Mouse (Mus musculus): Measurements from ENCODE around the gene Evi5. TPM values are rescaled to one million over a fixed set of nuclear protein-coding genes. Genes with fewer than 3 reads are reported as not detected.

The Evi5 gene
- total and polyA plus RNA-seq, 2 experiments from 2014 or later = 57.7 to 60.1 TPM

- no peak overlapping the region for H3K4me2 ChIP-seq (ENCODE audit: low read depth, low read length)
- no peaks in the 10 kb centered on the region for H3K9me3 ChIP-seq (ENCODE audit: low read length)
- H3K27ac ChIP-seq = no peak overlapping the region
- no peaks in the 10 kb centered on the region for H3K36me3 ChIP-seq (ENCODE audit: insufficient read depth, low read length)
- no peaks in the 10 kb centered on the region for H3K4me1 ChIP-seq (ENCODE audit: insufficient read depth, low read length)
- 89% methylated on average over 8 of the region's 8 CpGs for WGBS
- no peak for TF ChIP-seq CTCF (IDR thresholded peaks at IDR 0.05; ENCODE audit: low read depth)
- no peak overlapping the region for H3K4me3 ChIP-seq (ENCODE audit: low read length)
- DNase-seq (ENCODE audit: low spot score) = no peak
- no peaks in the 10 kb centered on the region for H3K27me3 ChIP-seq (ENCODE audit: insufficient read depth, low read length)
- ATAC-seq = no peak
- H3K9ac ChIP-seq (replicated peaks; ENCODE audit: low read length) = no peak overlapping the region
Observed at GRCm38 (mm10) chr5:107708124-107708797, 166.6 kb downstream of the Evi5 start.

GRCm38 (mm10) chr5:107706262-107706661 lies 168.6 kb downstream of the Evi5 start:
- no peak for DNase-seq (ENCODE audit: low spot score)
- H3K27ac ChIP-seq = no peak overlapping the region
- H3K36me3 ChIP-seq (ENCODE audit: insufficient read depth, low read length) = no peaks in the 10 kb centered on the region
- no peaks in the 10 kb centered on the region for H3K9me3 ChIP-seq (ENCODE audit: low read length)
- no peaks in the 10 kb centered on the region for H3K4me1 ChIP-seq (ENCODE audit: insufficient read depth, low read length)
- no peaks in the 10 kb centered on the region for H3K27me3 ChIP-seq (ENCODE audit: insufficient read depth, low read length)
- ATAC-seq = no peak
- WGBS = 88% methylated on average over 1 of the region's 1 CpGs
- no peak overlapping the region for H3K4me3 ChIP-seq (ENCODE audit: low read length)
- no peak overlapping the region for H3K9ac ChIP-seq (replicated peaks; ENCODE audit: low read length)
- no peak for TF ChIP-seq CTCF (IDR thresholded peaks at IDR 0.05; ENCODE audit: low read depth)
- H3K4me2 ChIP-seq (ENCODE audit: low read depth, low read length) = no peak overlapping the region

- TF ChIP-seq CTCF (IDR thresholded peaks at IDR 0.05; ENCODE audit: low read depth) = no peak
- no peaks in the 10 kb centered on the region for H3K27me3 ChIP-seq (ENCODE audit: insufficient read depth, low read length)
- no peak for ATAC-seq
- no peak overlapping the region for H3K9ac ChIP-seq (replicated peaks; ENCODE audit: low read length)
- no peak for DNase-seq (ENCODE audit: low spot score)
- no peak overlapping the region for H3K27ac ChIP-seq
- no peaks in the 10 kb centered on the region for H3K36me3 ChIP-seq (ENCODE audit: insufficient read depth, low read length)
- no peak overlapping the region for H3K4me3 ChIP-seq (ENCODE audit: low read length)
- 92% methylated on average over 4 of the region's 4 CpGs for WGBS
- no peaks in the 10 kb centered on the region for H3K4me1 ChIP-seq (ENCODE audit: insufficient read depth, low read length)
- H3K4me2 ChIP-seq (ENCODE audit: low read depth, low read length) = no peak overlapping the region
- no peaks in the 10 kb centered on the region for H3K9me3 ChIP-seq (ENCODE audit: low read length)
Observed at GRCm38 (mm10) chr5:107705756-107706155, 169.2 kb downstream of the Evi5 start.

- TF ChIP-seq CTCF (IDR thresholded peaks at IDR 0.05; ENCODE audit: low read depth) = no peak
- H3K36me3 ChIP-seq (ENCODE audit: insufficient read depth, low read length) = no peaks in the 10 kb centered on the region
- no peak overlapping the region for H3K4me3 ChIP-seq (ENCODE audit: low read length)
- DNase-seq (ENCODE audit: low spot score) = no peak
- no peak overlapping the region for H3K9ac ChIP-seq (replicated peaks; ENCODE audit: low read length)
- WGBS = 85% methylated on average over 6 of the region's 6 CpGs
- H3K27me3 ChIP-seq (ENCODE audit: insufficient read depth, low read length) = no peaks in the 10 kb centered on the region
- H3K4me1 ChIP-seq (ENCODE audit: insufficient read depth, low read length) = no peaks in the 10 kb centered on the region
- no peak for ATAC-seq
- no peak overlapping the region for H3K4me2 ChIP-seq (ENCODE audit: low read depth, low read length)
- H3K27ac ChIP-seq = no peak overlapping the region
- H3K9me3 ChIP-seq (ENCODE audit: low read length) = no peaks in the 10 kb centered on the region
Observed at GRCm38 (mm10) chr5:107703207-107703763, 171.6 kb downstream of the Evi5 start.

GRCm38 (mm10) chr5:107701658-107702057 lies 173.2 kb downstream of the Evi5 start:
- H3K4me3 ChIP-seq (ENCODE audit: low read length) = no peak overlapping the region
- TF ChIP-seq CTCF (IDR thresholded peaks at IDR 0.05; ENCODE audit: low read depth) = no peak
- ATAC-seq (no peak), DNase-seq (ENCODE audit: low spot score) (no peak)
- H3K9me3 ChIP-seq (ENCODE audit: low read length) = no peaks in the 10 kb centered on the region
- H3K4me2 ChIP-seq (ENCODE audit: low read depth, low read length) = no peak overlapping the region
- WGBS = 83% methylated on average over 9 of the region's 9 CpGs
- no peaks in the 10 kb centered on the region for H3K4me1 ChIP-seq (ENCODE audit: insufficient read depth, low read length)
- no peaks in the 10 kb centered on the region for H3K27me3 ChIP-seq (ENCODE audit: insufficient read depth, low read length)
- no peak overlapping the region for H3K9ac ChIP-seq (replicated peaks; ENCODE audit: low read length)
- H3K27ac ChIP-seq = no peak overlapping the region
- no peaks in the 10 kb centered on the region for H3K36me3 ChIP-seq (ENCODE audit: insufficient read depth, low read length)

- no peak overlapping the region for H3K4me3 ChIP-seq (ENCODE audit: low read length)
- no peaks in the 10 kb centered on the region for H3K27me3 ChIP-seq (ENCODE audit: insufficient read depth, low read length)
- H3K36me3 ChIP-seq (ENCODE audit: insufficient read depth, low read length) = no peaks in the 10 kb centered on the region
- TF ChIP-seq CTCF (IDR thresholded peaks at IDR 0.05; ENCODE audit: low read depth) = no peak
- H3K9ac ChIP-seq (replicated peaks; ENCODE audit: low read length) = no peak overlapping the region
- ATAC-seq (no peak), DNase-seq (ENCODE audit: low spot score) (no peak)
- no peaks in the 10 kb centered on the region for H3K9me3 ChIP-seq (ENCODE audit: low read length)
- H3K27ac ChIP-seq = no peak overlapping the region
- WGBS = 92% methylated on average over 10 of the region's 10 CpGs
- no peak overlapping the region for H3K4me2 ChIP-seq (ENCODE audit: low read depth, low read length)
- H3K4me1 ChIP-seq (ENCODE audit: insufficient read depth, low read length) = no peaks in the 10 kb centered on the region
Observed at GRCm38 (mm10) chr5:107700873-107701272, 174.0 kb downstream of the Evi5 start.

- H3K4me3 ChIP-seq (ENCODE audit: low read length) = no peak overlapping the region
- DNase-seq (ENCODE audit: low spot score) (no peak), ATAC-seq (no peak)
- no peaks in the 10 kb centered on the region for H3K9me3 ChIP-seq (ENCODE audit: low read length)
- no peak overlapping the region for H3K27ac ChIP-seq
- WGBS = 81% methylated on average over 8 of the region's 8 CpGs
- no peaks in the 10 kb centered on the region for H3K4me1 ChIP-seq (ENCODE audit: insufficient read depth, low read length)
- H3K27me3 ChIP-seq (ENCODE audit: insufficient read depth, low read length) = no peaks in the 10 kb centered on the region
- H3K4me2 ChIP-seq (ENCODE audit: low read depth, low read length) = no peak overlapping the region
- TF ChIP-seq CTCF (IDR thresholded peaks at IDR 0.05; ENCODE audit: low read depth) = no peak
- no peak overlapping the region for H3K9ac ChIP-seq (replicated peaks; ENCODE audit: low read length)
- no peaks in the 10 kb centered on the region for H3K36me3 ChIP-seq (ENCODE audit: insufficient read depth, low read length)
Observed at GRCm38 (mm10) chr5:107698888-107699287, 176.0 kb downstream of the Evi5 start.

Measured in hindbrain, postnatal 0 days (tissue).